Mouse (Mus musculus) hindbrain, embryonic 12.5 days (tissue): ENCODE results near the gene L3mbtl2. TPM values are rescaled to one million over a fixed set of nuclear protein-coding genes. Genes with fewer than 3 reads are reported as not detected.

Source experiments
- ATAC-seq: fragments of 200-750 bp; cut with Nextera tagmentation; 2 replicates; pipeline ENCODE4 v1.8.0; 2017; ENCODE audit warnings: moderate TSS enrichment; ENCODE audit not compliant: low FRiP score
- H3K27ac ChIP-seq: fragments of 300-500 bp; sonication (generic); 2 replicates; pipeline ENCODE4 v1.5.1; 2016; ENCODE audit warnings: mild to moderate bottlenecking
- H3K27me3 ChIP-seq: fragments of 300-500 bp; sonication (generic); 2 replicates; pipeline ENCODE4 v1.6.1; 2016; ENCODE audit warnings: mild to moderate bottlenecking
- H3K36me3 ChIP-seq: fragments of 300-500 bp; sonication (generic); 2 replicates; pipeline ENCODE4 v1.6.1; 2016; ENCODE audit warnings: mild to moderate bottlenecking
- H3K4me1 ChIP-seq: fragments of 300-500 bp; sonication (generic); 2 replicates; pipeline ENCODE4 v1.6.1; 2016
- H3K4me2 ChIP-seq: fragments of 300-500 bp; sonication (generic); replicated peaks from 2 replicates; pipeline ENCODE4 v1.6.1; 2016; ENCODE audit warnings: mild to moderate bottlenecking
- H3K4me3 ChIP-seq: fragments of 300-500 bp; sonication (generic); 2 replicates; pipeline ENCODE4 v1.5.1; 2016; ENCODE audit warnings: mild to moderate bottlenecking
- H3K9ac ChIP-seq: fragments of 300-500 bp; sonication (generic); 2 replicates; pipeline ENCODE4 v1.6.1; 2016; ENCODE audit warnings: mild to moderate bottlenecking, moderate library complexity
- H3K9me3 ChIP-seq: fragments of 300-500 bp; sonication (generic); replicated peaks from 2 replicates; pipeline ENCODE4 v1.6.1; 2016; ENCODE audit warnings: mild to moderate bottlenecking
- WGBS: fragments of 180-500 bp; shearing (Covaris S2); methylation state at CpG from one replicate; pipeline ENCODE4 v1.1.7; 2016; 5-methylcytosine and 5-hydroxymethylcytosine counted together
- polyA plus RNA-seq: library from polyadenylated mRNA; unstranded; fragments of >200 nt; fragmentation: Nextera tagmentation; extraction: Ambion mirVana; gene quantifications from 2 replicates; pipeline ENCODE4 v1.2.1, GENCODE M21; 2016

L3mbtl2 gene
- 29.2 and 29.6 TPM in 2 replicates for polyA plus RNA-seq

DNA sequence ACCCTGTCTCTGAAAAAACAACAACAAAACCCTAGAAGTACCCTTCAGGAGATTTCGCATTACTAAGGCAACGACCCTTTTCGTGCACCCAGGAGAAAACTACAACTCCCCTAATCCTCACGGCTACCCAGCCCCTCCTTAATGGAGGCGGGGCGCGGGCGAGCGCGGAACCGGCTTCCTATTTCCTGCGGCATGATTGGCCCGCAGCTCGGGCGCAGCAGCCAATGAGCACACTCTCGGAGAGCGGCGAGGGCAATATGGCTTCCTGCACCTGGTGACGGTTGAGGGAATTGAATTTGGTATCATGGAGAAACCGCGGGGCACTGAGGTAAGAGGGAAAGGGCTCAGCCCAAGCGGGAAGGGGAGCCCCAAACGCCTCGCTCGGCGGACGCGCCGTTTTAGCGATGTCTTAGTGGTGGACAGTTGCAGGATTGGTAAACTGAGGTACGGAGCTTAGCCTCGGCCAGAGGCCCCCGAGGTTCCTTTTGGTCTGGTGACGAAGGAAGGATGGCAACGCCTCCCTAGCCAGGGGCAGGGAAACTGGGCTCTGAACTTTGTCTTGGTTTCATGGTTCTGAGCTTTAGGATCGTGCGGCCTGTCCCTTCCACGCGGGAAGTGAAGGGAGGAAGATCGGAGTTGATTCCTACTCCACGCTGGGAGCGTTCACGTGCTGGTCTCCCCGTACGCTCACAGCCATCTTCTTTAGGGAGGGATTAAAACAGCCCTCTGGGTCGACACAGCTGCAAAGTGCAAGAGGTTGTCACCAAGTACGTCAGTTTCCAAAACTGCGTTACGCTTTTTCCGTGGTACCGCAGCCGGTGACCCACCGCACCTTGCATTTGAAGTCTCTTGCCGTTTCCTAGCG is at the start of gene L3mbtl2:
TSS of gene L3mbtl2 (plus strand) at position 193 of the 865 bp plus-strand sequence.
- Histone ChIP-seq H3K4me3 (peak within 1 kb of the TSS; percentile 81), H3K4me1 (peaks cover 10% of the 10 kb centered on the region), H3K9me3 (no peaks in the 10 kb centered on the region), H3K27ac (peak within 1 kb of the TSS; percentile 44; the same call in 1 of the 2 replicates), H3K36me3 (peaks cover 20% of the 10 kb centered on the region), H3K9ac (peak within 1 kb of the TSS; percentile 76), H3K27me3 (no peaks in the 10 kb centered on the region), H3K4me2 (peak within 1 kb of the TSS; percentile 87)
- under 1% methylated on average over 55 of the region's 55 CpGs for WGBS
- ATAC-seq, result peak; percentile 98

DNA sequence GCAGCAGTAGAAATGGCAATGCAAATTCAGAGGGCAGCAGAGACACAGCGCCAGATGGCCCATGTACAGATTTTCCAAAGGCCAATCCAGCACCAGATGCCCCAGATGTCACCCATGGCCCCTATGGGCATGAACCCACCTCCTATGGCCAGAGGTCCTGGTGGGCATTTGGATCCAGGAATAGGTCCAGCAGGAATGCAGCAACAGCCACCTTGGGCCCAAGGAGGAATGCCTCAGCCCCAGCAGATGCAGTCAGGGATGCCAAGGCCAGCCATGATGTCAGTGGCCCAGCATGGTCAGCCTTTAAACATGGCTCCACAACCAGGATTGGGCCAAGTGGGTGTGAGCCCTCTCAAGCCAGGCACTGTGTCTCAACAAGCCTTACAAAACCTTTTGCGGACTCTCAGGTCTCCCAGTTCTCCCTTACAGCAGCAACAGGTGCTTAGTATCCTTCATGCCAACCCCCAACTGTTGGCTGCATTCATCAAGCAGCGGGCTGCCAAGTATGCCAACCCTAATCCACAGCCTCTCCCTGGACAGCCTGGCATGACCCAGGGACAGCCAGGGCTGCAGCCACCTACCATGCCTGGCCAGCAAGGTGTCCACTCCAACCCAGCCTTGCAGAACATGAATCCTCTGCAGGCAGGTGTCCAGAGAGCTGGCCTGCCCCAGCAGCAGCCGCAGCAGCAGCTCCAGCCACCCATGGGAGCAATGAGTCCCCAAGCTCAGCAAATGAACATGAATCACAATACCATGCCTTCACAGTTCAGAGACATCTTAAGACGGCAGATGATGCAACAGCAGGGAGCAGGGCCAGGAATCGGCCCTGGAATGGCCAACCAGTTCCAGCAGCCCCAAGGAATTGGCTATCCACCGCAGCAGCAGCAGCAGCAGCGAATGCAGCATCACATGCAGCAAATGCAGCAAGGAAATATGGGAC is 13.9 kb upstream of the L3mbtl2 start:
- H3K4me1 ChIP-seq, result no peaks in the 10 kb centered on the region
- H3K36me3 ChIP-seq, result peaks cover 70% of the 10 kb centered on the region
- H3K4me3 ChIP-seq, result no peak overlapping the region
- H3K27ac ChIP-seq, result no peak overlapping the region
- no peaks in the 10 kb centered on the region for H3K27me3 ChIP-seq
- no peak overlapping the region for H3K9ac ChIP-seq
- H3K4me2 ChIP-seq, result no peak overlapping the region
- 95% methylated on average over 8 of the region's 8 CpGs for WGBS
- H3K9me3 ChIP-seq, result no peaks in the 10 kb centered on the region
- no peak for ATAC-seq

DNA sequence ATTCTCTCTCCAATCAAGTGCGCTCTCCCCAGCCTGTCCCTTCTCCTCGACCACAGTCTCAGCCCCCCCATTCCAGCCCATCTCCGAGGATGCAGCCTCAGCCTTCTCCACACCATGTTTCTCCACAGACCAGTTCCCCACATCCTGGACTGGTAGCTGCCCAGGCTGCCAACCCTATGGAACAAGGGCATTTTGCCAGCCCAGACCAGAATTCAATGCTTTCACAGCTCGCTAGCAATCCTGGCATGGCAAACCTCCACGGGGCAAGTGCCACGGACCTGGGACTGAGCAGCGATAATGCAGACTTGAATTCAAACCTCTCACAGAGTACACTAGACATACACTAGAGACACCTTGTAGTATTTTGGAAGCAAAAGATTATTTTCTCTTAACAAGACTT is 13.1 kb upstream of the L3mbtl2 start:
- Histone ChIP-seq H3K4me3 (no peak overlapping the region), H3K27me3 (no peaks in the 10 kb centered on the region), H3K36me3 (peaks cover 62% of the 10 kb centered on the region), H3K27ac (no peak overlapping the region), H3K9me3 (no peaks in the 10 kb centered on the region), H3K4me2 (no peak overlapping the region), H3K9ac (no peak overlapping the region), H3K4me1 (no peaks in the 10 kb centered on the region)
- ATAC-seq, result no peak
- WGBS, result 92% methylated on average over 7 of the region's 7 CpGs

DNA sequence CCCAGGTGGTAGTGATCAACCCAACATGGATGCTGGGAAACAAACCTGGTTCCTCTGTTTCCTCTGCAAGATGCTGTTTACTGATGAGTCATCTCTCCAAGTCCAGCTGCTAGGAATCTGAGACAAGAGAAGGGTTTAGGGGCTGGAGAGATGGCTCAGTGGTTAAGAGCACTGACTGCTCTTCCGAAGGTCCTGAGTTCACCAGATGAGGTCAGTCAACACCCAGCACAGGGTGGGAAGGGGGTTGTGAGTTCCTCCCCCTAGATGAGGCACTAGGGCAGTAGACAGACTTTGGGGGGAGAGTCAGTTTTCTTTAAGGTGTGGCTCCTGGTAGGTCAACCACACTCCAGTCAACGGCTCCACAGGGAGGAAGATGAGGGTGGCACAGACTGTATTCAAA is 2.0 kb upstream of the L3mbtl2 start:
- WGBS, result 90% methylated on average over 2 of the region's 2 CpGs

DNA sequence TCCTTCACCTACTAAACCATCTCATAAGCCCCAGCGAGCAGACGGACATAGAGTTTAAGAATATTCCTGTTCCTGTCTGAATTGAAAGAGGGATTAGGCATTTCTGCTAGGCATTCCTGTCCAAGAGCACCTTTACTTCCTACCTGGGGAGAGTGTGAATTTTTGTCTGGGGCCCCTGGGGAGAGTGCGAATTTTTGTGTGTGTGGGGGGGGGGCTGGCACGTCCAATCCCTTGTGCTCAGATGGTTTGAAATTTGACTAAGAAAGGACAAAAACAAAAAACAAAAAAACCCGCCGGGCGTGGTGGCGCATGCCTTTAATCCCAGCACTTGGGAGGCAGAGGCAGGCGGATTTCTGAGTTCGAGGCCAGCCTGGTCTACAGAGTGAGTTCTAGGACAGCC is 408 bp upstream of the L3mbtl2 start:
- no peak; the same call in 1 of the 2 replicates for ATAC-seq
- peaks cover 13% of the 10 kb centered on the region for H3K36me3 ChIP-seq
- H3K9ac ChIP-seq, result no peak overlapping the region
- H3K4me3 ChIP-seq, result peak overlapping the region; percentile 81
- WGBS, result 68% methylated on average over 10 of the region's 10 CpGs
- no peak overlapping the region for H3K27ac ChIP-seq
- H3K4me2 ChIP-seq, result peak overlapping the region; percentile 87
- no peaks in the 10 kb centered on the region for H3K27me3 ChIP-seq
- H3K9me3 ChIP-seq, result no peaks in the 10 kb centered on the region
- peaks cover 10% of the 10 kb centered on the region for H3K4me1 ChIP-seq

More for the DNA sequence above, 2.0 kb upstream of the L3mbtl2 start:
- Histone ChIP-seq H3K4me3 (no peak overlapping the region), H3K27ac (no peak overlapping the region), H3K36me3 (no peaks in the 10 kb centered on the region), H3K4me1 (peaks cover 10% of the 10 kb centered on the region), H3K9ac (no peak overlapping the region), H3K27me3 (no peaks in the 10 kb centered on the region), H3K9me3 (no peaks in the 10 kb centered on the region), H3K4me2 (no peak overlapping the region)
- ATAC-seq, result no peak

DNA sequence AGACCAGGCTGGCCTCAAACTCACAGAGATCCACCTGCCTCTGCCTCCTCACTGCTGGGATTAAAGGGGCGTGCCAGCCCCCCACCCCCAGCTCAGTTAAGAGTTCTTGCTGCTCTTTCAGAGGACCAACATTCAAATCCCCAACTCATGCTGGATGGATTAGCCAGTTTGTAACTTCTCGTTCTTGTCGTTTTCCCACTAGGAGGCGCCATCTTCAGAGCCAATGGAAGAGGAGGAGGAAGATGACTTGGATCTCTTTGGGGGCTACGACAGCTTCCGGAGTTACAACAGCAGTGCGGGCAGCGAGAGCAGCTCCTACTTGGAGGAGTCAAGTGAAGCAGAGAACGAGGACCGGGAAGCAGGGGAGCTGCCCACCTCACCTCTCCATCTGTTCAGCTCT is 3.3 kb downstream of the L3mbtl2 start:
- 86% methylated on average over 10 of the region's 10 CpGs for WGBS
- H3K4me1 ChIP-seq, result peaks cover 10% of the 10 kb centered on the region
- no peak overlapping the region for H3K9ac ChIP-seq
- no peak overlapping the region for H3K4me2 ChIP-seq
- no peaks in the 10 kb centered on the region for H3K9me3 ChIP-seq
- H3K4me3 ChIP-seq, result no peak overlapping the region
- ATAC-seq, result no peak
- H3K27ac ChIP-seq, result no peak overlapping the region
- H3K27me3 ChIP-seq, result no peaks in the 10 kb centered on the region
- peaks cover 39% of the 10 kb centered on the region for H3K36me3 ChIP-seq

DNA sequence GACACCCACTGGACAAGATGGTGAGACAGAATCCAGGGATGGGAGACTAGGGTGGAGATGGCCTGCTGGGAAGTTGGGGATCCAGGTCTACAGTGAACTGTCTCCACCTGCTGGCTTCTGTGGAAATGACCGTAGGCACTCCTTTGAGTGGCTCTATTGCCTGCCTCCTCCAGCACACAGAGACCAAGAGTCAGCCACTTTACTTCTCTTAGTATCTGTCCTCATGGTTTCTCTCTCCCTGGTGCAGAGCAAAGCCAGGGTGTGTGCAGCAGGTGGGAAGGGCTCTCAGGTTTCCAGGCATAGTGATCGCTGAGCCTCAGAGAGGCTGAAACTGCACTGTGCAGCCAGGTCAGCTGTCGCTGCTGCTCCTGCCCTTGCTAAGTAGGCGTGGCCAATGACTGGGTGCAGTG is 6.5 kb downstream of the L3mbtl2 start:
- H3K9me3 ChIP-seq, result no peaks in the 10 kb centered on the region
- no peak overlapping the region for H3K4me3 ChIP-seq
- peaks cover under 1% of the 10 kb centered on the region; the same call in 1 of the 2 replicates for H3K4me1 ChIP-seq
- no peak overlapping the region for H3K4me2 ChIP-seq
- peaks cover 58% of the 10 kb centered on the region for H3K36me3 ChIP-seq
- no peak for ATAC-seq
- WGBS, result 79% methylated on average over 4 of the region's 4 CpGs
- no peak overlapping the region for H3K9ac ChIP-seq
- H3K27me3 ChIP-seq, result no peaks in the 10 kb centered on the region
- H3K27ac ChIP-seq, result no peak overlapping the region

DNA sequence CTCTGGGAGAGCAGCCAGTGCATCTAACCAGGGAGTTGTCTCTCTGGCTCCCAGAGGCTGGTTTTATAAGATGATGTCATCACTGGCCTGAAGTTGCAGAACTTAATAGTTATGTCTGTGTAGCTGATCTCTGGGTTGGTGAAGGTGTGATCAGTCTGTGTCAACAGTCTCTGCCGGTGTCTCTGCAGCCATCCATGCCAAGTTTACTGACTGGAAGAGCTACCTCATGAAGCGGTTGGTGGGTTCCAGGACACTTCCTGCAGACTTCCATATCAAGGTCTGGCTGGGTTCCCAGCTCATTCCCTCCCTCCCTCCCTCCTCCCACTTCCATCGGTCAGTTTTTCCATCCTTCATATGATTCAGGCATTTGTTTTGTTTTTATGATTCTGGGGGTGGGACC is 12.9 kb downstream of the L3mbtl2 start:
- Histone ChIP-seq H3K9me3 (no peaks in the 10 kb centered on the region), H3K27me3 (no peaks in the 10 kb centered on the region), H3K9ac (no peak overlapping the region), H3K36me3 (peaks cover 64% of the 10 kb centered on the region), H3K4me3 (no peak overlapping the region), H3K4me2 (no peak overlapping the region), H3K27ac (no peak overlapping the region), H3K4me1 (no peaks in the 10 kb centered on the region)
- ATAC-seq, result no peak
- 76% methylated on average over 3 of the region's 3 CpGs for WGBS

DNA sequence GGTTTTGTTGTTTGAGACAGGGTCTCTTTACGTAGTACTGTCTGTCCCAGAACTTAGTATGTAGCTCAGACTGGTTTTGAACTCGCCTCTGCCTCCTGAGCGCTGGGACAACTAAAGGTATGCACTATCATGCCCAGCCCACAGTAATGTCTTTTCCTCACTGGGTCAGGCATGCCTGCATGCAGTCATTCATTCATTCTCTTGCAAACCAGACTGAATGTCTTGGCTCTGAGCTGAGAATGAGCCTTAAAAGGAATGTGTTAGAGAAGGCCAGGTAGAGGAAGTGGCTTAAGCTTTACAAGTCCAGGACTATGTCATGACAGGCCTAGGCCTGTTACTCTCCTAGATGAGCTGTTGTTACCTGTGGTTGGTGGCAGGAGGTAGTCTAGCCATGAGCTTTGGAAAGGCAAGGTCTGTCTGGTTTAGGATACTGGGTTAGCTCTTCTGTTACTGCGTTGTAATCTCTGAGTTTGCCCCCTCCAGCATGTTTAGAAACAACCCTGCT is 16.7 kb downstream of the L3mbtl2 start:
- Histone ChIP-seq H3K9ac (no peak overlapping the region), H3K4me1 (no peaks in the 10 kb centered on the region), H3K4me2 (no peak overlapping the region), H3K9me3 (no peaks in the 10 kb centered on the region), H3K36me3 (peaks cover 80% of the 10 kb centered on the region), H3K27me3 (no peaks in the 10 kb centered on the region), H3K27ac (no peak overlapping the region), H3K4me3 (no peak overlapping the region)
- 98% methylated on average over 4 of the region's 4 CpGs for WGBS
- ATAC-seq, result no peak

DNA sequence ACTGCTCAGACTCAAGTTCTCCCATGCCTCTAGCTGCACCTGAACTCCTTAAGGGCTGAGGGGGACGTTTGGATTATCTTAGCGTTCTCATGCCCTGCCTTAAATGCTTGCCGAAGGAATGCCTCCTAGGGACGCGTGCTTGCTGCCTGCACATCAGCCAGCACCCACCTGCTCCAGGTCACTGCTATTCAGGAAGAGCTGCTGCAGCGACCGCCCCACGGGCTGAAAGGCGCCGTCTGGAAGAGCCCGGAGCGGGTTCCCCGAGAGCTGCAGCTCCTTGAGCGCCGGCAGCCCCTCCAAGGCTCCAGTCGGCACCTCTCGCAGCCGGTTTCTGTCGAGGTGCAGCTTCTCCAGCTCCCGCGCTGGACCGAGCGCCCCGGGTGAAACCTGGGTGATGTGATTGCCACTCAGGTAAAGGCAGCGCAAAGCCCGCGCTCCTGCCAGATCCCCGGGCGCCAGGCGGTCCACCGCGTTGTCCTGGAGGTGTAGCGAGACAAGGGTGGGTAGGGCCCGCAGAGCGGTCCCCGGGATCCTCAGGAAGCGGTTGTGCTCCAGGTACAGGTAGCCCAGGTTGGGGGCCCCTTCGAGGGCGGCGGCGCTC is 29.8 kb downstream of the L3mbtl2 start:
- Histone ChIP-seq H3K9me3 (no peaks in the 10 kb centered on the region), H3K9ac (peak overlapping the region; percentile 68), H3K27ac (no peak overlapping the region), H3K4me1 (peaks cover 15% of the 10 kb centered on the region), H3K4me3 (peak overlapping the region; percentile 56), H3K4me2 (peak overlapping the region; percentile 97), H3K36me3 (peaks cover 4% of the 10 kb centered on the region), H3K27me3 (peaks cover 49% of the 10 kb centered on the region)
- peak; percentile 11; the same call in 1 of the 2 replicates for ATAC-seq
- WGBS, result 4% methylated on average over 41 of the region's 41 CpGs

DNA sequence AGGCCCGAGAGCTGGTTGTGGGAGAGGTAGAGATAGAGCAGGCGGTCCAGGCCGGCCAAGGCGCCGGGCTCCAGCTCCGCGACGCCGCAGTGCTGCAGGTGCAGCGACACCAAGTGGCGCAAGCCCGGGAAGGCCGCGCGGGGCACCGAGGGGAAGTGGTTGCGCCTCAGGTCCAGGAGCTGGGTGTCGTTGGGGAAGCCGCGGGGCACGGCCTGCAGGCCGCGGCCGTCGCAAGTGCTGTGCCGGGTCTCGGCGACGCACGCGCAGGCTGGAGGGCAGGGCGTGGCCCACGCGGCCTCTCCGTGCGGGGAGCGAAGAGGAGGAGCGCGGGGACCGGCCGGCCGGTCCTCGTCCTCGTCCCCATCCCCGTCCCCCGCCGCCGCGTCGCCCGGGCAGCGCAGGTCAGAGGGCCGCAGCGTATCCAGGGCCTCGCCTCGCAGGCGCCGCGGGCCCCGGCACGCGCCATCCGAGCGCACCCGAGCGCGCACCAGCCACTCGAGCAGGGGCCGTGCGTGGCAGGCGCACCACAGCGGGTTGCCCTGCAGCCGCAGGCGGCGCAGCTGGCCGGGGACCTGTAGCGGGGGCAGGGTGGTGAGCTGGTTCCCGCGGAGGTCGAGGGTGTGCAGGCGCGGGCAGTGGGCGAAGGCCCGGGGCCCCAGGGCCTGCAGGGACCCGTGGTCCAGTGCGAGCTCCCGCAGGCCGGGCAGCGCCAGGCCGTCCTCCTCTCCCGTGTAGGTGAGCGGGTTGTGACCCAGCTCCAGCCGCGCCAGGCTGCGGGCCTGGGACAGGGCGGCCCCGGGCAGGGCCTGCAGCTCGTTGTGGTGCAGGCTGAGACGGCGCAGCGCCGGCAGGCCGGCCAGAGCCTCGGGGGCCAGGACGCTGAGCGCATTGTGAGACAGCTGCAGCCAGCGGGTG is 30.5 kb downstream of the L3mbtl2 start:
- Histone ChIP-seq H3K27ac (no peak overlapping the region; the same call in 1 of the 2 replicates), H3K27me3 (peaks cover 49% of the 10 kb centered on the region), H3K4me1 (peaks cover 15% of the 10 kb centered on the region), H3K4me3 (peak overlapping the region; percentile 56), H3K9ac (peak overlapping the region; percentile 68), H3K9me3 (no peaks in the 10 kb centered on the region), H3K4me2 (peak overlapping the region; percentile 97), H3K36me3 (no peaks in the 10 kb centered on the region; the same call in 1 of the 2 replicates)
- ATAC-seq, result peak; percentile 78
- under 1% methylated on average over 99 of the region's 107 CpGs for WGBS
